Mouse (Mus musculus) megakaryocyte progenitor cell, adult 5-6 weeks (primary cell): ENCODE results near the gene Mllt11. TPM values are rescaled to one million over a fixed set of nuclear protein-coding genes. Genes with fewer than 3 reads are reported as not detected.

Experiments used
- ATAC-seq: replicated peaks from 2 replicates; pipeline ENCODE4 v1.8.0; 2016; ENCODE audit warnings: mild to moderate bottlenecking, moderate TSS enrichment, inconsistent platforms; ENCODE audit not compliant: poor library complexity
- total RNA-seq, 2 experiments: library from RNA; stranded (forward) in 1 of 2; stranded (reverse) in 1 of 2; fragments of 157-497, 149-512 nt in 1 of 2; fragments of 200-1000 nt in 1 of 2; gene quantifications; 2 replicates each; pipeline versions ENCODE4 v1.2.3 to v1.2.4; 2015 to 2017

The Mllt11 gene
- total RNA-seq, 2 experiments from 2014 or later = 4.9 to 5.8 TPM

DNA sequence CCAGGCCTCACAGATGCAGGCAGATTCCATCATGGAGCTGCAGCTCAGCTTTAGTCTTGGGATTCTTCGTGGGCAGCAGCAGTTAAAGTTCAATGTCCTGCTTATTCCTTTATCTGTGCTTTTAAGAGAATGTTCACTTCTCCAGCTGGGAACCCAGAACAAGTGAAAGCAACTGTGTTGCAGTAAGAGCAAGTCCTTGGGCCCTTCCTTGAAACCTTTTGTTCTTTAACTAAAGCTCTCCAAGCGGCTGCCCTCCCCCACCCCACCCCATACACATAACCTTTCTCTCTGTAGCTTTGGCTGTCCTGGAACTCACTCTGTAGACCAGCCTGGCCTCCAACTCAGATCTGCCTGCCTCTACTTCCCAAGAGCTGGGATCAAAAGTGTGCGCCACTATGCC is 55.5 kb downstream of the Mllt11 start:
- no peak for ATAC-seq

DNA sequence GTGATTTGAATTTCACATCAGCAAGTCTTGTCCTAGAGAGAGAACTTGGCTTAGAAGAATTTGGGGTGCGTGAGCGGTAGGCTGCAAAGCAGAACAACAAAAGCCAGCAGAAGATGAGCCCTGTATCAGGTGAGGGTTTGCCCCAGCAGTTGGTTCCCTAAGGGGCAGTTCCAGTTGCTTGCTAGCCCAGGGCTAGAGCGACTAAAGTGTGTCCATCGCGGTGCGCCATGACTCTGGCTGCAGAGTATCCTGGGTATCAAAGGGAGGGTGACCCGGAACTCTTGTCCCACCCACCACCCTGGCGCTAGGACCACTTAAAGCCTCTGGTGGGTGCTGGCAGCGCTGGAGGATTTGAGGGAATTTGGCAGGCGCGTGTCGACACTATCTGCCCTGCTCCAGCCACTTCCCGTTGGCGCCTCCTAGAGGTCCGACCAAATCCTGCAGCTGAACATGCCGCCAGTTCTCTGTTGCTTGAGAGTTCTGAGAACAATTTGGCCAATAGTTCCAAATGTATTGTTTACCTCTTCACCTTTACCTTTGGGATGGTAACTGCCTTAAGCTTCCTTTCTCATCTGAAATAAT is 57.9 kb downstream of the Mllt11 start:
- peak; percentile 94 for ATAC-seq

DNA sequence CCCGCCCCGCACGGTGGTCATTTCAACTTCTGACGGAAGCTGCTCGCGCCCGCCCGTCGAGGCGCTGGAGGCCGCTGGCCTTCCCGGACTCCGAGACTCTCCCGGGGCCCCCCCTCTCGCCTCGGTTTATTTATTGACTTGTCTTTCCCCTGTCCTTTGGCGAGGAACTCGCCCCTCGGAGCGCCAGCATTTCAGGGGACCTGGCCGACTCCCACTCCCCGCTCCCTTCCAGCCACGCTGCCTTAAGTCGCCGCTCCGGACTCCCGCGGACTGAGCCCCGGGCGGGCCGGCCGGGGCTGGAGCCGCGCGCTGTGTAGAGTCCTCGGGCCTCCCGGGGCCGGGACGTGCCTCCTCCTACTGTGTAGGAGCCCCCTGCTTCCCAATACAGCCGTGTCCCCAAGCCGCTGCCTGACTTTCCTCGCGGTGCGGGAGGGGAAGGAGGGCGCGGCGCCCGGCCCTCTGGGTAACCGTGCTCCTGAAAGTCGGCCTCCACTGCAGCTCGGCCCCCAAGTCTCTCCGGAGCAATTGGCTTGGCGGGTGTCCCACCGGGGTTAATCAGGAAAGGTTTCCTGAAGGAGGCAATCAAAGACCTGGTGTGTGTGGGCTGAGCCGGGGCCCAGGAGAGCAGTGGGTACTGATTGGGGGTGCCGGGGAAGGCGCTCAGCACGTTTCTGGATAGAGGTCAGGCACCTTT is 58.6 kb downstream of the Mllt11 start:
- ATAC-seq = peak; percentile 18

DNA sequence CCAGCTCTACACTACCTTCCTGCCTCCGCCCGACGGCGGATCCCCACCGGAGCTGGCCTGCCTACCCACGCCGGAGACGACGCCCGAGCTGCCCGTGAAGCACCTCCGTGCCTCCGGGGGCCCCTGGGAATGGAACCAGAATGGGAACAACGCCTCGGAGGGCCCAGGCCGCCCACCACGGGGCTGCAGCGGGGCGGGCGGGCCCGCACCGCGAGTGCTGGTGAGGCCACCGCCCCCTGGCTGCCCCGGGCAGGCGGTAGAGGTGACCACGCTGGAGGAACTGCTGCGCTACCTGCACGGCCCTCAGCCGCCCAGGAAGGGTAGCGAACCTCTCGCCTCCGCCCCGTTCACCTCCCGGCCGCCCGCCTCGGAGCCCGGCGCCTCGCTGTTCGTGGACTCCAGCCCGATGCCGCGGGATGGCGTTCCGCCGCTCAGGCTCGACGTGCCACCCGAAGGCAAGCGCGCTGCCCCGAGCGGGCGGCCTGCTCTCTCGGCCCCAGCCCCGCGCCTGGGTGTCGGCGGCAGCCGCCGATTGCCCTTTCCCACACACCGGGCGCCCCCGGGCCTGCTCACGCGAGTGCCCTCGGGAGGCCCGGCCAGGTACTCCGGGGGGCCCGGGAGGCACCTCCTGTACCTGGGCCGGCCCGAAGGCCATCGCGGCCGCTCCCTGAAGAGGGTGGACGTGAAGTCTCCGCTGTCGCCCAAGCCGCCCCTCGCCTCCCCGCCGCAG is 59.3 kb downstream of the Mllt11 start:
- no peak for ATAC-seq

DNA sequence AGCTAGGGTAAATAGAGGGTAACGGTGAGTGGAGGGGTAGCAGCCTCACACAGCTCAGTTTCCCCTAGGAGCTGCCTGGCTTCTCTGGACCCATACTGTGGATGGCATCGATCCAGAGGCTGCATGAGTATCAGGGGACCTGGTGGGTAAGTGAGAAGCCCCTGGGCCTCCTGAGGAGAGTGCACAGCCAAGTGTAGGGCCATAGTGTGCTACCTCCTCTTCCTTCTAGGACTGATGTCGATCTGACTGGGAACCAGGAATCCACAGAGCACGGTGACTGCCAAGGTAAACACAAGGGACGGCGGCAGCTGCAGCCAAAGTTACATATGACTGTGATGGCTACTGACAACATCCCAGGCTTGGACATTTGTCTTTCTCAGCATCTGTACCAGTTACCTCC is 60.9 kb downstream of the Mllt11 start:
- ATAC-seq = no peak

DNA sequence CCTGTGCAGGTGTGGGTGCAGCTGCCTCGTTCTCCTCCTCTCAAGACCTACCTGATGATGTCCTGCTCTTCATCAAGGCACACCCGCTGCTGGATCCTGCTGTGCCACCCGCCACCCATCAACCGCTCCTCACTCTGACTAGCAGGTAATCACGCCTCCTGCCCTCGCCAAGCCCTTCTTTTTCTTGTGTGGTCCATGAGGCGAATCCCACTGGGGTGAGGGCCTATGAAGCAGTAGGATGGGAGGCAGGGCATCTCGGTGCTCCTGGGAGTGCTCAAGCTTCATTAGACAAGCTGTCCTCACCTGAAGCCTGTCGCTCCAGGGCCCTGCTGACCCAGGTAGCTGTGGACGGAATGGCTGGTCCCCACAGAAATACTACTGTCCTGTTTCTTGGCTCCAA is 62.0 kb downstream of the Mllt11 start:
- no peak for ATAC-seq

Other genes with a start within 250 kb of the Mllt11 start
- 15.8 and 21.5 TPM in 2 replicates for gene Zfp687, start 216.7 kb downstream of the Mllt11 start, total RNA-seq (2015)
- 19.6 and 21.3 TPM in 2 replicates for gene Zfp687, start 216.7 kb downstream of the Mllt11 start, total RNA-seq (2017)
- 91.5 and 116 TPM in 2 replicates for gene Psmd4, start 189.6 kb downstream of the Mllt11 start, total RNA-seq (2015)
- 233 and 245 TPM in 2 replicates for gene Psmd4, start 189.6 kb downstream of the Mllt11 start, total RNA-seq (2017)
- 16.3 and 21.0 TPM in 2 replicates for gene Pip5k1a, start 125.2 kb downstream of the Mllt11 start, total RNA-seq (2015)
- 15.5 and 21.8 TPM in 2 replicates for gene Pip5k1a, start 125.2 kb downstream of the Mllt11 start, total RNA-seq (2017)
- 40.4 and 47.6 TPM in 2 replicates for gene Vps72, start 121.1 kb downstream of the Mllt11 start, total RNA-seq (2015)
- 97.9 and 124 TPM in 2 replicates for gene Vps72, start 121.1 kb downstream of the Mllt11 start, total RNA-seq (2017)
- gene Tmod4, start 107.7 kb downstream of the Mllt11 start, total RNA-seq (2015) = 1.1 and 2.6 TPM in 2 replicates
- gene Tmod4, start 107.7 kb downstream of the Mllt11 start, total RNA-seq (2017) = 2.3 and 2.5 TPM in 2 replicates
- gene Scnm1, start 98.2 kb downstream of the Mllt11 start, total RNA-seq (2015) = 43.4 and 45.8 TPM in 2 replicates
- 66.0 and 85.7 TPM in 2 replicates for gene Scnm1, start 98.2 kb downstream of the Mllt11 start, total RNA-seq (2017)
- 3.1 and 3.6 TPM in 2 replicates for gene Lysmd1, start 98.1 kb downstream of the Mllt11 start, total RNA-seq (2015)
- gene Lysmd1, start 98.1 kb downstream of the Mllt11 start, total RNA-seq (2017) = 3.8 and 4.3 TPM in 2 replicates
- 17.9 and 18.7 TPM in 2 replicates for gene Tnfaip8l2, start 89.8 kb downstream of the Mllt11 start, total RNA-seq (2015)
- gene Tnfaip8l2, start 89.8 kb downstream of the Mllt11 start, total RNA-seq (2017) = 17.8 and 25.1 TPM in 2 replicates
- gene Sema6c, start 71.7 kb downstream of the Mllt11 start, total RNA-seq (2015) = 0.05 and 0.07 TPM in 2 replicates
- gene Sema6c, start 71.7 kb downstream of the Mllt11 start, total RNA-seq (2017) = not detected in 2 replicates
- gene Gabpb2, start 14.3 kb downstream of the Mllt11 start, total RNA-seq (2015) = 28.5 and 29.3 TPM in 2 replicates
- 43.1 and 57.7 TPM in 2 replicates for gene Gabpb2, start 14.3 kb downstream of the Mllt11 start, total RNA-seq (2017)
- 56.2 and 56.7 TPM in 2 replicates for gene Cdc42se1, start 3.4 kb downstream of the Mllt11 start, total RNA-seq (2015)
- gene Cdc42se1, start 3.4 kb downstream of the Mllt11 start, total RNA-seq (2017) = 52.5 and 60.3 TPM in 2 replicates
- gene Gm128, start 9.4 kb upstream of the Mllt11 start, total RNA-seq (2015) = 1.0 and 1.4 TPM in 2 replicates
- gene Gm128, start 9.4 kb upstream of the Mllt11 start, total RNA-seq (2017) = 0.34 and 0.46 TPM in 2 replicates
- not detected in 2 replicates for gene Bnipl, start 19.0 kb upstream of the Mllt11 start, total RNA-seq (2015)
- gene Bnipl, start 19.0 kb upstream of the Mllt11 start, total RNA-seq (2017) = not detected in 2 replicates
- gene Mindy1, start 49.2 kb upstream of the Mllt11 start, total RNA-seq (2015) = 30.9 and 33.2 TPM in 2 replicates
- 22.7 and 23.6 TPM in 2 replicates for gene Mindy1, start 49.2 kb upstream of the Mllt11 start, total RNA-seq (2017)
- 14.8 and 15.2 TPM in 2 replicates for gene Prune1, start 49.9 kb upstream of the Mllt11 start, total RNA-seq (2015)
- 7.8 and 11.8 TPM in 2 replicates for gene Prune1, start 49.9 kb upstream of the Mllt11 start, total RNA-seq (2017)
- gene Anxa9, start 75.0 kb upstream of the Mllt11 start, total RNA-seq (2015) = 11.2 and 15.9 TPM in 2 replicates
- 5.5 and 7.0 TPM in 2 replicates for gene Anxa9, start 75.0 kb upstream of the Mllt11 start, total RNA-seq (2017)
- gene Cers2, start 82.6 kb upstream of the Mllt11 start, total RNA-seq (2015) = 193 and 203 TPM in 2 replicates
- gene Cers2, start 82.6 kb upstream of the Mllt11 start, total RNA-seq (2017) = 91.3 and 98.4 TPM in 2 replicates
- 37.0 and 37.8 TPM in 2 replicates for gene Setdb1, start 125.0 kb upstream of the Mllt11 start, total RNA-seq (2015)
- gene Setdb1, start 125.0 kb upstream of the Mllt11 start, total RNA-seq (2017) = 31.5 and 34.7 TPM in 2 replicates
- gene 4930558C23Rik, start 170.7 kb upstream of the Mllt11 start, total RNA-seq (2015) = not detected in 2 replicates
- gene 4930558C23Rik, start 170.7 kb upstream of the Mllt11 start, total RNA-seq (2017) = not detected in 2 replicates
- 19.3 and 23.6 TPM in 2 replicates for gene Arnt, start 202.2 kb upstream of the Mllt11 start, total RNA-seq (2015)
- 14.7 and 21.4 TPM in 2 replicates for gene Arnt, start 202.2 kb upstream of the Mllt11 start, total RNA-seq (2017)